In genomic region chr2:167420811-167421241, GRCm38 (mm10) we compare ENCODE assay signal across 8 mouse cellular contexts. TPM values are rescaled to one million over a fixed set of nuclear protein-coding genes. Genes with fewer than 3 reads are reported as not detected.
A peak's percentile ranks its signal among the peaks of the same experiment; 100 is the strongest.
DNase-seq lines count a peak whose midpoint lies in the region; ATAC-seq lines count a peak whose summit lies in the region.

No protein-coding gene starts in this region.

- 27% methylated on average over 10 of the region's 10 CpGs for WGBS in forebrain, embryonic 12.5 days
- WGBS in limb, embryonic 15.5 days: 25% methylated on average over 10 of the region's 10 CpGs
- WGBS in stomach, embryonic 15.5 days: 17% methylated on average over 10 of the region's 10 CpGs

- H3K9ac ChIP-seq in forebrain, embryonic 12.5 days: peak overlapping the region; percentile 85
- H3K9ac ChIP-seq in limb, embryonic 15.5 days: peak overlapping the region; percentile 88
- peak overlapping the region; percentile 45 for H3K9ac ChIP-seq in stomach, embryonic 15.5 days

- peaks cover 20% of the 10 kb centered on the region for H3K36me3 ChIP-seq in forebrain, embryonic 12.5 days (replicated peaks)
- peaks cover 19% of the 10 kb centered on the region for H3K36me3 ChIP-seq in limb, embryonic 15.5 days
- peaks cover 18% of the 10 kb centered on the region for H3K36me3 ChIP-seq in stomach, embryonic 15.5 days

- H3K4me1 ChIP-seq in forebrain, embryonic 12.5 days: peaks cover 20% of the 10 kb centered on the region
- peaks cover 19% of the 10 kb centered on the region for H3K4me1 ChIP-seq in limb, embryonic 15.5 days
- peaks cover 9% of the 10 kb centered on the region for H3K4me1 ChIP-seq in stomach, embryonic 15.5 days

- H3K4me2 ChIP-seq in forebrain, embryonic 12.5 days: peak overlapping the region; percentile 82
- H3K4me2 ChIP-seq in limb, embryonic 15.5 days: peak overlapping the region; percentile 78
- peak overlapping the region; percentile 60 for H3K4me2 ChIP-seq in stomach, embryonic 15.5 days

- no peak for ATAC-seq in forebrain, embryonic 12.5 days (ENCODE audit: low FRiP score)
- no peak for ATAC-seq in limb, embryonic 15.5 days (ENCODE audit: insufficient number of reproducible peaks, low FRiP score, low TSS enrichment, low read depth)
- ATAC-seq in stomach, embryonic 15.5 days (ENCODE audit: insufficient read depth, low FRiP score, low read depth): no peak

- peak; percentile 23 to 28 for DNase-seq in heart, adult 9 months (ENCODE audit: low spot score in 2 of 2)
- DNase-seq in heart, adult 18-20 months: no peak
- peak; percentile 35 for DNase-seq in ES-CJ7 (ENCODE audit: low read depth, low spot score)
- DNase-seq in layer of hippocampus, postnatal 14 days (ENCODE audit: low spot score in 2 of 2): no peak
- DNase-seq in c-Kit-positive CD71-positive TER-119-positive erythroid progenitor cells, embryonic 14.5 days (ENCODE audit: low spot score): no peak

- peak overlapping the region; percentile 98 for H3K27ac ChIP-seq in forebrain, embryonic 12.5 days
- peak overlapping the region; percentile 98 for H3K27ac ChIP-seq in limb, embryonic 15.5 days
- H3K27ac ChIP-seq in stomach, embryonic 15.5 days: peak overlapping the region; percentile 97

- peak overlapping the region; percentile 88 for H3K4me3 ChIP-seq in forebrain, embryonic 12.5 days (replicated peaks)
- peak overlapping the region; percentile 70 for H3K4me3 ChIP-seq in limb, embryonic 15.5 days
- H3K4me3 ChIP-seq in stomach, embryonic 15.5 days (replicated peaks): peak overlapping the region; percentile 86

- H3K9me3 ChIP-seq in forebrain, embryonic 12.5 days: no peaks in the 10 kb centered on the region
- H3K9me3 ChIP-seq in limb, embryonic 15.5 days: no peaks in the 10 kb centered on the region
- no peaks in the 10 kb centered on the region for H3K9me3 ChIP-seq in stomach, embryonic 15.5 days

- no peaks in the 10 kb centered on the region for H3K27me3 ChIP-seq in forebrain, embryonic 12.5 days
- H3K27me3 ChIP-seq in limb, embryonic 15.5 days: no peaks in the 10 kb centered on the region
- H3K27me3 ChIP-seq in stomach, embryonic 15.5 days (replicated peaks): no peaks in the 10 kb centered on the region

RNA-seq across cellular contexts. Expression of gene Slc9a8, which starts 0.7 kb away (rescaled TPM):
- 10 to 100 TPM; 20.5 to 26.8 TPM for total RNA-seq in heart, adult 18-20 months (2021)
- 26.5 and 26.7 TPM in 2 replicates for polyA plus RNA-seq in forebrain, embryonic 12.5 days (2016; fragmentation: Nextera tagmentation; extraction: Ambion mirVana)
- 14.7 and 16.6 TPM in 2 replicates for polyA plus RNA-seq in limb, embryonic 15.5 days (2015; fragmentation: Nextera tagmentation; extraction: Ambion mirVana)
- 20.5 and 25.0 TPM in 2 replicates for polyA plus RNA-seq in stomach, embryonic 15.5 days (2015; fragmentation: Nextera tagmentation; extraction: Ambion mirVana)
- total RNA-seq in layer of hippocampus, postnatal 14 days (2021): 10 to 100 TPM; 29.9 to 33.3 TPM

Comparison
In these comparisons a context has a peak if more than half of its experiments do, and no peak if none do; other contexts are left out.
1. DNase-seq: peak in heart, adult 9 months (2 of 2) and ES-CJ7 (single experiment); none in heart, adult 18-20 months (0 of 2), layer of hippocampus, postnatal 14 days (0 of 2) and c-Kit-positive CD71-positive TER-119-positive erythroid progenitor cells, embryonic 14.5 days (single experiment).
2. Peak in every context shown above with its lines, with median percentiles within 50 percentile points of each other: H3K27ac ChIP-seq, H3K4me2 ChIP-seq, H3K4me3 ChIP-seq and H3K9ac ChIP-seq.